Comparison of ENCODE assay signal across 13 mouse cellular contexts in the genomic region with DNA sequence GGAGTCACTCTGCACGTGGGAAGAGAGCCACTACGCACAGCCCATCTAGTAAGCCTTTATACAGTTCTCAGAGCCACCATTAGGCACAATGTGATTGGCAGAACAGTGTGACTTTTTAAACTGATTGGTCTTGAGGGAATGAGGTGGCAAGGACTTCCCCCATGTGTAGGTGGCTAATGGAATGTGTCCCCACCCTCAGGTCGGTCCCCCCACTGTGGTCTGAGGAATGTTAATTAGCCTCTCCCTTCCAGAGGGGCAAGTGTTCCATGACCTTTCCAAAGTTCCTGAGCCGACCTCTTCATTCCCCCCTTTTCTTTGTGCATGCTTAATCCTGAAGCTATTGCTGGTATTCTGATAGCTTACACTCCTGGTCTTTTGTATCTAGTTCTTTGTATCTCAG.
"Had no signal": no experiment of that assay in that cellular context is flagged by ENCODE, and none has a peak within 500 bp of the region (broad histone marks: within the 10 kb centered on the region; RNA-seq: fewer than 3 reads in every experiment).

No protein-coding gene starts in this region.

- DNase-seq: lung, adult 18-20 months; lung, embryonic 14.5 days; lung, postnatal 10 days; lung, postnatal 4 days; right cerebral cortex, postnatal 14 days; thymus, adult 2 months; thymus, postnatal 25 days; thymus, postnatal 4 days had no signal

- H3K9me3 ChIP-seq: midbrain, embryonic 13.5 days; midbrain, embryonic 15.5 days; stomach, embryonic 15.5 days had no signal

- H3K27me3 ChIP-seq: midbrain, embryonic 13.5 days; midbrain, embryonic 15.5 days; neural tube, embryonic 12.5 days; stomach, embryonic 15.5 days had no signal

- H3K4me1 ChIP-seq: midbrain, embryonic 13.5 days; midbrain, embryonic 15.5 days; neural tube, embryonic 12.5 days; stomach, embryonic 15.5 days had no signal

- H3K27ac ChIP-seq: midbrain, embryonic 13.5 days; midbrain, embryonic 15.5 days; neural tube, embryonic 12.5 days; stomach, embryonic 15.5 days; stomach, postnatal 0 days had no signal

- H3K36me3 ChIP-seq: midbrain, embryonic 13.5 days; midbrain, embryonic 15.5 days; neural tube, embryonic 12.5 days; stomach, embryonic 15.5 days had no signal

- H3K4me3 ChIP-seq: midbrain, embryonic 13.5 days; midbrain, embryonic 15.5 days; neural tube, embryonic 12.5 days; stomach, embryonic 15.5 days had no signal

- ATAC-seq: midbrain, embryonic 13.5 days; midbrain, embryonic 15.5 days had no signal
